9 mouse cellular contexts compared by ENCODE assay signal in the genomic region with DNA sequence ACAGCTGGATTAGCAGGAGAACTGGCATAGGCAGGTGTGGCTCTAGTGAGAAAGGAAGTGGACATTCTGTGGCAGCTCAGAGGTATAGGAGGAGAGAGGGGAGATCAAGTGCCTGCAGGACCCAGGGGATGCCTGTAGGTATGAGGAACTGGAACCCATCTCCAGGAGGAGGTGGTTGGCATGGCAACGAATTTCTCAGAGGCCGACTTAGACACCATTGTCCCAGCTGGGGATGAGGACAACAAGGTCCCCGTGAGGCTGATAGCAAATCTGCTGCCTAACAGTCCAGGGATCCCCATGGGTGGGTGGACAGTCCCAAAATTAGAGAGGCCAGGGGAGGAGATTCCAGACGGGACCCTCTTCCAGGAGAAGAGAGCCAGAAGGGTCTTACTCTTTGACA. TPM values are rescaled to one million over a fixed set of nuclear protein-coding genes. Genes with fewer than 3 reads are reported as not detected.
A peak's percentile ranks its signal among the peaks of the same experiment; 100 is the strongest.
DNase-seq lines count a peak whose midpoint lies in the region; ATAC-seq and TF ChIP-seq lines count a peak whose summit lies in the region.
"Had no signal": no experiment of that assay in that cellular context is flagged by ENCODE, and none has a peak within 500 bp of the region (broad histone marks: within the 10 kb centered on the region; RNA-seq: fewer than 3 reads in every experiment).

No protein-coding gene starts in this region.

- H3K9ac ChIP-seq in heart, embryonic 15.5 days = peak overlapping the region; percentile 53; the same call in 1 of the 2 replicates
- H3K9ac ChIP-seq in hindbrain, postnatal 0 days (replicated peaks; ENCODE audit: low read length) = peak overlapping the region; percentile 83
- H3K9ac ChIP-seq in neural tube, embryonic 13.5 days = peak overlapping the region; percentile 94

- H3K4me2 ChIP-seq in heart, embryonic 15.5 days = peak overlapping the region; percentile 91
- peak overlapping the region; percentile 72 for H3K4me2 ChIP-seq in hindbrain, postnatal 0 days (ENCODE audit: low read depth, low read length)
- H3K4me2 ChIP-seq in neural tube, embryonic 13.5 days = peak overlapping the region; percentile 88

- no peak for DNase-seq in heart, adult 18-20 months
- peak; percentile 66 for DNase-seq in embryo, embryonic 10 days (ENCODE audit: low spot score)
- DNase-seq in hindbrain, postnatal 0 days (ENCODE audit: low spot score) = no peak
- no peak for DNase-seq in right cerebral cortex, adult 2 months (ENCODE audit: low spot score in 2 of 2)
- DNase-seq in cerebellum, postnatal 25 days = no peak
- DNase-seq in gastrocnemius, postnatal 4 days (ENCODE audit: low spot score in 2 of 2) = no peak

- H3K9me3 ChIP-seq in heart, embryonic 15.5 days (replicated peaks) = no peaks in the 10 kb centered on the region
- H3K9me3 ChIP-seq in hindbrain, postnatal 0 days (ENCODE audit: low read length) = no peaks in the 10 kb centered on the region
- no peaks in the 10 kb centered on the region for H3K9me3 ChIP-seq in neural tube, embryonic 13.5 days

- H3K4me1 ChIP-seq in heart, embryonic 15.5 days (replicated peaks) = peaks cover 69% of the 10 kb centered on the region
- H3K4me1 ChIP-seq in hindbrain, postnatal 0 days (ENCODE audit: insufficient read depth, low read length) = peaks cover 33% of the 10 kb centered on the region
- H3K4me1 ChIP-seq in neural tube, embryonic 13.5 days (replicated peaks) = peaks cover 86% of the 10 kb centered on the region

- no peak for ATAC-seq in heart, embryonic 15.5 days (replicated peaks; ENCODE audit: insufficient number of reproducible peaks, insufficient read depth, low FRiP score, low read depth)
- no peak for ATAC-seq in hindbrain, postnatal 0 days
- ATAC-seq in neural tube, embryonic 13.5 days (ENCODE audit: low read depth) = no peak

- H3K4me3 ChIP-seq in heart, embryonic 15.5 days = peak overlapping the region; percentile 77
- H3K4me3 ChIP-seq in hindbrain, postnatal 0 days (ENCODE audit: low read length) = peak overlapping the region; percentile 69
- H3K4me3 ChIP-seq in neural tube, embryonic 13.5 days = peak overlapping the region; percentile 62

- WGBS in heart, embryonic 15.5 days = 5% methylated on average over 4 of the region's 4 CpGs
- 0% methylated on average over 4 of the region's 4 CpGs for WGBS in hindbrain, postnatal 0 days
- 1% methylated on average over 4 of the region's 4 CpGs for WGBS in neural tube, embryonic 13.5 days

- TF ChIP-seq CTCF in hindbrain, postnatal 0 days (IDR thresholded peaks at IDR 0.05; ENCODE audit: low read depth) = no peak

- peaks cover 73% of the 10 kb centered on the region for H3K27me3 ChIP-seq in heart, embryonic 15.5 days
- H3K27me3 ChIP-seq in hindbrain, postnatal 0 days (ENCODE audit: insufficient read depth, low read length) = no peaks in the 10 kb centered on the region
- H3K27me3 ChIP-seq in neural tube, embryonic 13.5 days = peaks cover 22% of the 10 kb centered on the region

- no peak overlapping the region for H3K27ac ChIP-seq in heart, embryonic 15.5 days
- H3K27ac ChIP-seq in hindbrain, postnatal 0 days = peak overlapping the region; percentile 62; the same call in 1 of the 2 replicates
- peak overlapping the region; percentile 96 for H3K27ac ChIP-seq in neural tube, embryonic 13.5 days (replicated peaks)

- H3K36me3 ChIP-seq in heart, embryonic 15.5 days = no peaks in the 10 kb centered on the region
- H3K36me3 ChIP-seq in hindbrain, postnatal 0 days (ENCODE audit: insufficient read depth, low read length) = no peaks in the 10 kb centered on the region
- no peaks in the 10 kb centered on the region; the same call in 1 of the 2 replicates for H3K36me3 ChIP-seq in neural tube, embryonic 13.5 days

RNA-seq across cellular contexts. Expression of a gene that starts 2.3 kb away (rescaled TPM):
- polyA plus RNA-seq in heart, embryonic 15.5 days (2015; fragmentation: Nextera tagmentation; extraction: Ambion mirVana) = 8.7 and 12.8 TPM in 2 replicates
- 1 to 10 TPM; 2.7 to 3.3 TPM for total RNA-seq in heart, adult 18-20 months (2021)
- total RNA-seq in hindbrain, postnatal 0 days (2014; rRNA removed) = 166 and 183 TPM in 2 replicates
- 75.0 and 83.1 TPM in 2 replicates for polyA plus RNA-seq in hindbrain, postnatal 0 days (2015; fragmentation: Nextera tagmentation; extraction: Ambion mirVana)
- 124 and 137 TPM in 2 replicates for polyA plus RNA-seq in neural tube, embryonic 13.5 days (2015; fragmentation: Nextera tagmentation; extraction: Ambion mirVana)
- total RNA-seq in gastrocnemius, postnatal 4 days (2021) = 10 to 100 TPM; 22.1 to 22.5 TPM
- total RNA-seq: megakaryocyte progenitor cell, adult 5-6 weeks had no signal

RNA-seq across cellular contexts. Expression of a gene that starts 23.0 kb away (rescaled TPM):
- 36.5 and 43.0 TPM in 2 replicates for polyA plus RNA-seq in heart, embryonic 15.5 days (2015; fragmentation: Nextera tagmentation; extraction: Ambion mirVana)
- 100 to 1,000 TPM; 141 to 148 TPM for total RNA-seq in heart, adult 18-20 months (2021)
- 35.1 and 43.2 TPM in 2 replicates for total RNA-seq in hindbrain, postnatal 0 days (2014; rRNA removed)
- polyA plus RNA-seq in hindbrain, postnatal 0 days (2015; fragmentation: Nextera tagmentation; extraction: Ambion mirVana) = 5.8 and 6.2 TPM in 2 replicates
- 10.4 and 10.7 TPM in 2 replicates for polyA plus RNA-seq in neural tube, embryonic 13.5 days (2015; fragmentation: Nextera tagmentation; extraction: Ambion mirVana)
- total RNA-seq in gastrocnemius, postnatal 4 days (2021) = 10 to 100 TPM; 56.6 to 60.6 TPM

RNA-seq across cellular contexts. Expression of a gene that starts 29.8 kb away (rescaled TPM):
- polyA plus RNA-seq in heart, embryonic 15.5 days (2015; fragmentation: Nextera tagmentation; extraction: Ambion mirVana) = 16.1 and 17.8 TPM in 2 replicates
- total RNA-seq in heart, adult 18-20 months (2021) = 10 to 100 TPM; 60.7 to 63.2 TPM
- 52.9 and 68.7 TPM in 2 replicates for total RNA-seq in hindbrain, postnatal 0 days (2014; rRNA removed)
- 20.1 and 23.4 TPM in 2 replicates for polyA plus RNA-seq in hindbrain, postnatal 0 days (2015; fragmentation: Nextera tagmentation; extraction: Ambion mirVana)
- polyA plus RNA-seq in neural tube, embryonic 13.5 days (2015; fragmentation: Nextera tagmentation; extraction: Ambion mirVana) = 20.5 and 21.7 TPM in 2 replicates
- 10 to 100 TPM; 62.5 to 67.3 TPM for total RNA-seq in gastrocnemius, postnatal 4 days (2021)

RNA-seq across cellular contexts. Expression of a gene that starts 44.3 kb away (rescaled TPM):
- polyA plus RNA-seq in heart, embryonic 15.5 days (2015; fragmentation: Nextera tagmentation; extraction: Ambion mirVana) = 1.1 and 1.2 TPM in 2 replicates
- 1 to 10 TPM in 1 of 2 experiments, under 1 TPM in 1; 0.77 to 1.3 TPM for total RNA-seq in heart, adult 18-20 months (2021)
- total RNA-seq in hindbrain, postnatal 0 days (2014; rRNA removed) = 22.3 and 26.7 TPM in 2 replicates
- polyA plus RNA-seq in hindbrain, postnatal 0 days (2015; fragmentation: Nextera tagmentation; extraction: Ambion mirVana) = 16.2 and 16.3 TPM in 2 replicates
- 6.2 and 7.4 TPM in 2 replicates for polyA plus RNA-seq in neural tube, embryonic 13.5 days (2015; fragmentation: Nextera tagmentation; extraction: Ambion mirVana)
- 1 to 10 TPM in 1 of 2 experiments, under 1 TPM in 1; 0.75 to 1.2 TPM for total RNA-seq in gastrocnemius, postnatal 4 days (2021)

Comparison
In these comparisons a context has a peak if more than half of its experiments do, and no peak if none do; other contexts are left out.
1. RNA of a gene that starts 2.3 kb away (total RNA-seq): 166 to 183 TPM in hindbrain, postnatal 0 days and 22.1 to 22.5 TPM in gastrocnemius, postnatal 4 days; 2.7 to 3.3 TPM in heart, adult 18-20 months; every median in the first group is over 4 times any median in the second.
2. Peak in every context shown above with its lines, with median percentiles within 50 percentile points of each other: H3K4me2 ChIP-seq, H3K4me3 ChIP-seq and H3K9ac ChIP-seq.